Mouse (Mus musculus): ENCODE data around the gene Olfr975. TPM values are rescaled to one million over a fixed set of nuclear protein-coding genes. Genes with fewer than 3 reads are reported as not detected.
"Not testable (repeated sequence)": the region's sequence is repeated elsewhere in the genome, so short reads cannot be mapped to it uniquely, and the experiment has no call there.

Gene Olfr975
- total RNA-seq (2021): not detected
- long read RNA-seq, experiment 1: 0 reads
- long read RNA-seq, experiment 2: 0 reads

DNA sequence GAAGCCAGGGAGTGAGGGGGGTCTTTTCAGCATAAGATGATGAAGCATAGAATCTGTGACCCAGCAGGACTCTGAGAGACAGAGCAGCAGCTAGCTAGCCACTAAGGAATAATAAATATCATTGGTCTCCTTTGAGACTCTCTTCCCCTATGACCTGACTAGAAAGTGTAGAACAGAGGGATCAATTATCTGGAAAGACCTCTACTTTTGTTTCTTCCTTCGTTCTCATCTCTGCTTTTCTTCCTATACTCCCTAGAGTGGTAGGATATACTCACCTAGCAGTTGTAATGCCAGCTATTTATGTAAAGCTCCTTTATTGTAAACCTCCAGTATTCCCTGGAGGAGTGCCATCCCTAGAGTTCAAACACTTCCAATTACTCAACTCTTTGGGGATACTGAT lies at the start of gene Olfr975:
Gene Olfr975 (minus strand): TSS at position 101 of the 400 bp plus-strand sequence.
- no peak for DNase-seq (ENCODE audit: low spot score)

DNA sequence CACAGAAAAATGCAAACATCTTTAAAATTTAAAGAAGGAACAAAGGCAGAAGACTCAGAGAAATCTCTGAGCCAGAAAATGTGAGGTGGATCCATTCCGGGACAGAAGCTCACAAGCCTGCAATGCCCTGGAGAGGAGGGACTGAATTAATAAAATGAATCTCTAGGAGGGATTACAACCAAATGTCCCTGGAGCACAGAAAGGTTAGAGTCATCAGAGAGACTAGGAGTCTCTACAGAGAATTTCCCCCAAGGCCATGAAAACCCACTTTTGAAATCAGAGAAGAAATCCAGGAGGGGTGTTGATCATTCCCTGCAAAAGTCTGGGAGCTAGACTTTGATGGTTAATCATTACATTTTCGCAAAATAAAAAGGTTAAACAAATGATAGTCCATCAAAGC lies 40.0 kb upstream of the Olfr975 start, which contains the start of gene Olfr978:
Gene Olfr978 (plus strand): TSS at position 301 of the 400 bp plus-strand sequence.
- DNase-seq (ENCODE audit: low spot score): no peak

DNA sequence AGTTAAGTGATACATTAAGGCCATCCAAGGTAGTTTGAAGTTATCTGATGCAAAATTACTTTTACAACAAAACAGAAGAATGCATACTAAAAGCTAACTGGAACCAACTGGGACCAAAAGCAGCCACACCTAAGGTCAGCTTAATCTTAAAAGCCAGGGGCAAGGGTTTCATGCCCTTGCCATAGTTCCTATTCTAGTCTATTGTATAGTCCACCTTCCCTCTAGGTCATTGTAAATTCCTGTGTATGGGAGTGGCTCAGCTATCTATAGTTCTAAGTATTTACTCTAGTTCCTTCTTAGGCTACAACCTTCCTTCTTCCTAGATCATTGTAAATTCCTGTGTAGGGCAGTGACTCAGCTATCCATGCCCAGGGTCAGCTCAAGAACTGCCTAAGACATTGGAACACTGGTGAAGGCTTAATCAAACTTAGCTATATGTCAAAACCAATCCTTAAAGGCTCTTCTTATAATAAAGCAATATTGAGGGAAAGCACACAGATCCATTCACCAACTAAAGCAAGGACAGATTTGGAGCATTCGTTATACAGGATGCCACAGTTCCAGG lies 24.8 kb upstream of the Olfr975 start:
- DNase-seq (ENCODE audit: low spot score): not testable (repeated sequence)

DNA sequence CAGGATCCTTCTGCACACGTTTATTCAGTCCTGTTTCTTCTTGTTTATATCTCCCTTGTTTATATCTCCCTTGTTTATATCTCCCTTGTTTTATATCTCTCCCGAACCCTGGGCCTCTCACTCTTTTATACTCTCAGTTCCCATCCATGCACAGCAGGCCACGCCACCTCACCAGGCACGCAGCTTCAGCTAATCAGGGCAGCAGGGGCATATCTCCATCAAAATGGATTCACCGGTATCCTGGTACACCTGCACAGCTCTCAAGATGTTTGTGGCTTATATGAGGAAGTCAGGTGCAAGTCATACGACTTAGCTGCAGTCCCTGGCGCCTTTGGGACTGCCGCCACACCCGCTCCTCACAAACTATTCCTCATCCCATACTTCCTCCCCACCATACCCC lies 9.2 kb upstream of the Olfr975 start, which contains the start of gene Olfr976:
Gene Olfr976 (minus strand): TSS at position 101 of the 400 bp plus-strand sequence.
- DNase-seq (ENCODE audit: low spot score): not testable (repeated sequence)

DNA sequence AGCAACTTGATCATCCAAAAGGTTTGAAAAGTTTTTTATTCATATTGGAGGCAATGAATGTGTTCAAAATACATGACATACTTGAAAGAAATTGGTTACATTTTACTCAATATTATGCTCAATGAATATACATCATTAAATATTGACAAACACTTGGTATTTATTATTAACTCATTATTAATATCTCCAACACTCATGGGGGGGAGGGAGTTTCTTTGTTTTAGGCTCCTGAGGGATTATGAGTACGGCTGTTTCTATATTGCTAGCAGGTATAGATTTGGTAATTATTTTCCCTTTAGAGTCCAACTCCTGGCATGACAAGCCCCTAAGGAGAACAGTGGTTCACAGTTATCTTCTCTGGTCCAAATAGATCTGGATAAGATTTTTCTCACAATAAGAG lies 14.6 kb downstream of the Olfr975 start, which contains the start of gene Olfr974:
Gene Olfr974 (plus strand): TSS at position 301 of the 400 bp plus-strand sequence.
- DNase-seq (ENCODE audit: low spot score): no peak

DNA sequence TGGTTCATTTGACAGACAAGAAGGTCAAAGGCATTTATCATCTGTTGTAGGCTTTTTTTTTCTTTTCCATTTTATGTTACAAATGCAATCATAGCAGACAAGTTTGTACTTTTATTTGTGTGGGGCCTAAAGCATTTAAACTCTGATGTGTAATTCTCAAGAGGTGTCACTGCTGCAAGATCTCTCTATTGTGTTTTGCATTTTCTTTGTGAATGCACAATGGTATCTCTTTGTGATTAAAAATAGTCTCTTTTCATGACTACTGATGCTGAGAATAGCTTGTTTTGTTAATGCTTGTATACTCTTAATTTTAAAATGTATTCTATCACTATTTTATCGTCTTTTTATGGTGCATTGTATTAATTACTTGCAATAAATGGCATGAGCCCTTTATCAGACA lies 23.0 kb downstream of the Olfr975 start:
- DNase-seq (ENCODE audit: low spot score): not testable (repeated sequence)

DNA sequence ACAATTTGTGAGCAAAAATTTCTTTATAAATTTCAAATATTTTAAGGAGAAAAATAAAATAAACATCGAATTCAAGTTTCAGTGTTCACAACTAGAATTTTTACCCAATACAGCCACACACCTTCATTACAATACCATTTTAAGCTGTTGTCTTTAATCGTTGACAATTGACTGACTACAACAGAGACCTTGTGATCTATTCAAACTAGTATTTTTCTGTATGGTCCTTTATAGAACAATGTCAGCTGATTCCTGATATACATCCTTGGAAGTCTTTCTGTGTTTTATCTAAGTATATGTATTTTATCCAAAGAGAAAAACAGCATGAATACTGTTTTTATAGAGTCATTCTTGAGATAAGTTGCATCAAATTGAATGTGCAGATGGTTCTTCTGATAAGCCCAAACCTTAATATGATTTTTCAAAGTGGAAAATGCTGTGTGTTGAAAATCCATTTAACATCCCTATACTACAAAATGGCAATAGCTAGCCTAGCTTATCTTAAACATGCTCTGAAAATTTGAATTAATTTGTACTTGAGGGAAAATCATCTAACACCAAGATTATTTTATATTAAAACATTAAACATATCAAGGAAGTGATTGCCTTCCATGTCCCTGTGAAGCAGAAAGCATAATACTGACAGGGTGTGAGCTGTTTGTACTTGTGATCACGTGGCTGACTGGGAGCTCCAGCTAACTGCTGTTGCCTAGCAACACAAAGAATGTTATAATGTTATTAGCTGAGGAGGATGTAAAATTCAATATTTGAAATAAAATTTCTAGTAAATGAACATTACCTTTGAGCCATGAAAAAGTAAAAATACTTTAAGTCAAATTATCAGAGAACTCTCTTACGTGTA lies 23.6 kb downstream of the Olfr975 start:
- DNase-seq (ENCODE audit: low spot score): not testable (repeated sequence)

DNA sequence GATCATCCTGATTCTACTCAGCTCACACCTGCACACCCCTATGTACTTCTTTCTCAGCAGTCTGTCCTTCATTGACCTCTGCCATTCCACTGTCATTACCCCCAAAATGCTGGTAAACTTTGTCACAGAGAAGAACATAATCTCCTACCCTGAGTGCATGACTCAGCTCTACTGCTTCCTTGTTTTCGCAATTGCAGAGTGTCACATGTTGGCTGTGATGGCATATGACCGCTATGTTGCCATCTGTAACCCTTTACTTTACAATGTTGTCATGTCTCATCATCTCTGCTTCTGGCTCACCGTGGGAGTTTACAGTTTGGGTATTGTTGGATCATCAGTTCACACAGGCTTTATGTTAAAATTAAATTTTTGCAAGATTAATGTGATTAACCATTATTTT lies 41.9 kb downstream of the Olfr975 start:
- DNase-seq (ENCODE audit: low spot score): no peak

DNA sequence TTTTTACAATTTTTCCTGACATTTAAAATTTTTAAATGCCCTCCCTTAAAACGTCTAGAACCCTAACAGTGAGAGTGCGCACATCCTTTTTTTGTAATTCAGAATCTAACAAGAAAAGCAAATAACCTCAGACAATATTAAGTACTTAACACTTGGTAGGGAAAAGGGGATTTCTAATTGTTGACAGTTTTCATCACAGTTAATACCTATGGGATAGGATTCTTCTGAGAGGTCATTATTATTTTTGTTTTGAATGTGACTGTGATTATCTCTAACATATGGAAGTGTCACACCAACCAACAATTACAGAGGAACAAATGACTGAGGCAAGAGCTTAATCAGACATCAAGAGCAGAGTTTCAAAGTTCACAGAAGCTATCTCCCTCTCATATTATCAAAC lies 44.8 kb downstream of the Olfr975 start, which contains the start of gene Olfr229:
Gene Olfr229 (plus strand): TSS at position 301 of the 400 bp plus-strand sequence.
- no peak for DNase-seq (ENCODE audit: low spot score)

DNA sequence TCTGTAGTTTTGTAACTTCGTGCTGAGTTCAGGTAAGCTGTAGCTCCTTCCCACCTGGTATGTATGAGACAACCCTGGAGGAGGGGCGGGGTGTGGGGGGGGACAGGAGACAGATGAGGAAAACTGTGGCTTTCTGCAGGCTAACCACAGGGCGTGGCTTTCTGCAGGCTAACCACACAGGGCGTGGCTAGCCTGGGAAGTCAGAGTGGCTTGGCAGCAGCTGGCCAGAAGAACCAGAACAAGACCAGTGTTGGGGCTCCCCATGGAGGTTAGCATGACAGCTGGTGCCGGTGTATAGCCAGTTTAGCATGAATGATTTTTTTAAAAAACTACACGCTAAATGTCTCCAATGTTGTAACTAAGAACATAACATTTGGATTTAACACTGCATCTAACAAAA lies 46.7 kb downstream of the Olfr975 start:
- no peak for DNase-seq (ENCODE audit: low spot score)

Other genes starting within 250 kb of the Olfr975 start
- not detected for gene Olfr149, start 244.9 kb downstream of the Olfr975 start, total RNA-seq (2021)
- gene Olfr965, start 240.7 kb downstream of the Olfr975 start, total RNA-seq (2021): not detected
- not detected for gene Olfr150, start 221.1 kb downstream of the Olfr975 start, total RNA-seq (2021)
- not detected for gene Olfr967, start 205.8 kb downstream of the Olfr975 start, total RNA-seq (2021)
- gene Olfr968, start 168.8 kb downstream of the Olfr975 start, total RNA-seq (2021): not detected
- gene Olfr969, start 161.1 kb downstream of the Olfr975 start, total RNA-seq (2021): not detected
- gene Olfr970, start 143.2 kb downstream of the Olfr975 start, total RNA-seq (2021): not detected
- gene Olfr971, start 115.2 kb downstream of the Olfr975 start, total RNA-seq (2021): not detected
- not detected for gene Olfr972, start 85.6 kb downstream of the Olfr975 start, total RNA-seq (2021)
- not detected for gene Olfr229, start 44.7 kb downstream of the Olfr975 start, total RNA-seq (2021)
- gene Olfr974, start 14.5 kb downstream of the Olfr975 start, total RNA-seq (2021): not detected
- gene Olfr976, start 9.1 kb upstream of the Olfr975 start, total RNA-seq (2021): not detected
- not detected for gene Olfr978, start 40.1 kb upstream of the Olfr975 start, total RNA-seq (2021)
- gene Olfr979, start 51.4 kb upstream of the Olfr975 start, total RNA-seq (2021): not detected
- not detected for gene Olfr980, start 57.5 kb upstream of the Olfr975 start, total RNA-seq (2021)
- not detected for gene Olfr981, start 69.4 kb upstream of the Olfr975 start, total RNA-seq (2021)
- gene Olfr982, start 121.8 kb upstream of the Olfr975 start, total RNA-seq (2021): not detected
- gene Olfr983, start 141.5 kb upstream of the Olfr975 start, total RNA-seq (2021): not detected
- not detected for gene Olfr984, start 162.2 kb upstream of the Olfr975 start, total RNA-seq (2021)
- gene Olfr985, start 178.1 kb upstream of the Olfr975 start, total RNA-seq (2021): not detected
- gene Tmem225, start 196.1 kb upstream of the Olfr975 start, total RNA-seq (2021): not detected
- gene Olfr986, start 228.9 kb upstream of the Olfr975 start, total RNA-seq (2021): not detected
- 1 to 10 TPM; 1.3 to 1.6 TPM for gene Zfp202, start 240.3 kb upstream of the Olfr975 start, total RNA-seq (2021)